Mouse (Mus musculus) lung, postnatal 10 days (tissue): Measurements from ENCODE around the gene Fam83e.

Source experiments
- DNase-seq: peaks from one replicate; pipeline ENCODE4 v3.0.0; 2021

Fam83e gene

DNA sequence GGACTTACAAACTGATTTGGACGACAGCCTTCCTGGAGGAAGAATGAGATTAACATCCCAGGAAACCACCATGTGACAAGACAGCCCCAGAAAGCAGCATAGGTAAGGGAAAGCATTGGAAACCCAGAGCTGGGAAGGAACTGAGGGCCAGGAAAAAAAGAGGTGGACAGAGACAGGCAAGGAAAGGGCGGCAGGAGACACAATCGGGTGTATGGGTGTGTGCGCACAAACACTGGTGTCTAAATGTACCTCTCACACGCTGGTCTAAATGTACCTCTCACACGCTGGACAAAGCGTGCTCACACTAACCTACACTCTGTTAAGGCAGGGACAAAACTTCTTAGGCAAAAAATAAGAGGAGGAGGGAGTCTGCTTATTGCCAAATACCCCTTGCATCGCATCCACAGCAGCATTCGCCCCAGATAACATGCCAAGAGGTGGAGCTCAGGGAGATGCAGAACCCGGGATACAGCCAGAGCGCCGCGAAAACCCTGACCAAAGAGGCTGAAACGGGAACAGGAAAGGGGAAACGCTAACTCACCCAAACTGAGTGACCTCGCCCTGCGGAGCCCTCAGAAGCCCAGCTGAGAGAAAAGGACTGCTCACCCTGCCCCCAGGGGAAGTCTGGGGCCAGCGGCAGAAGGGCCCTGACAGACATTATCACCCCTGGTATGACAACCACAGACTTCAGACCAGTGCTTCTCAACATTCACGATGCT, 5.1 kb upstream of the Fam83e start:
- peak; percentile 27 for DNase-seq

DNA sequence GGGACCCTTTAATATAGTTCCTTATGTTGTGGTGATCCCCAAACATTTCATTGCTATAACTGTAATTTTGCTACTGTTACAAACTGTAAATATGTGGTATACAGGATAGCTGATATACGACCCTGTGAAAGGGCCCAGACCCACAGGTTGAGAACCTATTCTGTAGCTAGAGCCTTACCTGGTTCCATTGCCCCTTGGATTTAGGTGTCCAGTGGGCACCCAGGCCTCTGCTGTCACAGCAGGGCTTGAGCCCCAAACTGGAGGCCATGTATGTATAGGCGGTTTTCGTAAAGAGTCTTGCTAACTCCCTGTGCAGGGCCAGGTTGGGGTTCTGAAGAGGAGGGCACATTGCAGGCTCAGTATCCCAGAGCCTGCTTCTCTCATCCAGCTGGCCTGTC, 4.6 kb upstream of the Fam83e start:
- no peak for DNase-seq

DNA sequence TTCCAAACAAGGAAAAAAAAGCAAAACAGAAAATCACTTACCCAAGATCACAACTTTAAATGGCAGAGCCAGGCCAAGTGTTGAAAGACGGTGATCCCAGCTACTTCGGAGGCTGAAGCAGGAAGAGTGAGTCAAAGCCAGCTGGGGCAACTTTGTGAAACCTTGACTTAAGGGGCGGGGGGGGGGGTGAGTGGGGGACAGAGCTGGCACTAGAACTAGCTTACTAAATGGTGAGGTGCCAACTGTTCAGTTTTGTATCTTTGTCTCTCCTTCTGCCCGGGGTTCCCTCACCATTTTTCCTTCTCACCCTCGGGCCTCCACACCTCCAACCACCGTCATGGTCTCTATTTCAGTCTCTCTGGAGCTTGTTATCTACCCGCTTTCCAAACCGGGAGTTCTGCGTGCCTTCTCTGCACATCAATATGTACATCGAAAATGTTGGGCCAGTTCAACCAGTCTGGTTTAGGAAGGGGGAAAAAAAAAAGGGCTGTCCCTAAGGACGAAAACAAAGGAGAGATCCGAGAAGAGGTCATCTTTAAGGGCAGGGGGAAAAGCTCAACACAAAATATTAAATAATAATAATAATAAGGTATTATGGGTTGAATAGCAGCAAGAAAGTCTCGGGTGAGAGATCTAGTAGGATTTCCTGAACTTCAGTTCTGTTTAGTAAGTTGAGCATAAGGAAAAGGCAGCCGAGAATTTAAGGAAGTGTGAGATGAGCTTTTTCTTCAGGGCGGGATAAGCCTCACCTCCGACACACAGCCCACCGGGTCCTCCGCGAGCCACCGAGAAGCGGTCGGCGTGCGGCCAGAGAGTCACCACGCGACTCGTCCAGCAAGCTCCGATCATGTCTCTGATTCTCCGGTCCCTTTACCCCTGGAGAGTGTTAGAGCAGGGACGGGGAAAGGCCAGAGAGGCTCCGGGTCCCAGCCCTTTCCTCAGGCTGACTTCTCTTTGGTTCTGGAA, 3.8 kb upstream of the Fam83e start:
- no peak for DNase-seq

DNA sequence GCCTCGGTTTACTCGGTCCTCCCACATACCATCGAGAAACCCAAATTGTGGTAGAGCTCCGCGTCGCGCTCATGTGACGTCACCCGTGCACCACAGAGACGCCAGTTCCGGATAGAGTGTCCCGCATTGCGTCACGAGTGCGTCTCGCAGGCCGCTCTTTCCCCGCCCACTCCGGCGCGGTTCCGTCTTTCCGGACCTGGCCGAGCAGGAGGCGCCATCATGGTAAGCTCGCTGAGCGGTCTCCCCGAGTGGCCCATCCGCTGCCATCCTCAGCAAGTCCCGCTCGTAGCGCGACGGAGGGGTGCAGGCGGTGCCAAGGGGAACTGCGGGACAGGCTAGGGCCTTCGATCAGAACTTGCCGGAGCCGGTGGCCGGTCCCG, 3.1 kb upstream of the Fam83e start, which contains the start of gene Sphk2:
Gene Sphk2, minus strand, starts transcription at position 85 of the 380 bp plus-strand sequence.
- peak; percentile 99 for DNase-seq

DNA sequence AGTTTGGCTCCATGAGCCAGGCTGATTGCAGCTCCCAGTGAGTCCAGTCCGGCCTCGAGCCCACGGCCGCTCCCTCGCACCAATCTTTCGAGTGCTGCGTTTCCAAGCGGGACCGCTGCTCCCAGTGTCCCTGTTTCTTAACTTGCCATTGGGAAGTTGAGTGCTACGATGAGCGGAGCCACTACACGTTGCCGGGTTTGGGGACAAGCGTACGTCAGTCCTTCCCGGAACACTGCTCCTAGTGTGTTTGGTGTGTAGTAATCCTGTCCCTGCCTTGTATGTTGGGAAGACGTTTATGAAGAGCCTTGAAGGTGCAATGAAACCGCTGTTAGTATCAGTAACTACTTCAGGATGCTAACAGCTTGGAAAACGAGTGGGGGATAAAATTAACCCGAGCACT, 2.7 kb upstream of the Fam83e start:
- no peak for DNase-seq

DNA sequence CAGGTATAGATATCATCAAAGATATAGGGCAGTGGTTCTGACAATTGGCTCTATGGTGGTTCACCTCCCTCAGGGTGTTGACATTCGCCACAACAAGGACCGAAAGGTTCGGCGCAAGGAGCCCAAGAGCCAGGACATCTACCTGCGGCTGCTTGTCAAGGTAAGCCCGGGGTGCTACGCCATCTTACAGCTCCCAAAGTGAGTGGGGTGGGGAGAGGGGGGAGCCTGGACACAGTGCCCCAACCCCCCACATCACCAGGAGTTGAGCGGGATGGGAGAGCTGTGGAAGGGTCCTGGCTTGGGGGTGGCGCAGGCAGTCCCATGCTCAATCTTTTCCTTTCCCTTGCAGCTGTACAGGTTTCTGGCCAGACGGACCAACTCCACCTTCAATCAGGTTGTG, 1.8 kb upstream of the Fam83e start:
- no peak for DNase-seq

DNA sequence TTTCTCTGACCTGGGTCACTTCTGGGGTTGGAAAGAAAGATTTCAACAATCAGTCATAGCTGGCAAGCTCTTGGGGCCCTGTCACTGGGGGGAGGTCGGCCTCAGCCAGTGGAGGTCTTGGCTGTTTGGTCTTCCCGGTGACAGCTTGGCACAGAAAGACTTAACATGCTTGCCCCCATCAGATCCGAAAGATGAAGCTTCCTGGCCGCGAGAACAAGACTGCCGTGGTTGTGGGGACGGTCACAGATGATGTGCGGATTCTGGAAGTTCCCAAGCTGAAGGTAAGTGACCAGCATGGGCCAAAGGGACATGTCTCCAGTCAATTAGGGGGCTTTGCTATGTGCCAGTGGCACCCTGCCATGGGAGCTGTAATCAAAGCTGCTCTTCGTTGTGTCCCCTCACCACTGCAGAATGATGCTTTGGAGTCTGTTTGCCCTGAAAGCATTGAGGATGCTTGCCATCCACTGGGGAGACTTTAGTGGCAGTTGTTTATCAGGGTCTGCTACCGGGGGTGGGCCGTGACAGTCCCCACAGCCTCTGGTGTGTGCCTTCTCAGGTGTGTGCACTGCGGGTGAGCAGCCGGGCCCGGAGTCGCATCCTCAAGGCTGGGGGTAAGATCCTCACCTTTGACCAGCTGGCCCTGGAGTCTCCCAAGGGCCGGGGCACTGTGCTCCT, 1.1 kb upstream of the Fam83e start:
- DNase-seq = no peak

DNA sequence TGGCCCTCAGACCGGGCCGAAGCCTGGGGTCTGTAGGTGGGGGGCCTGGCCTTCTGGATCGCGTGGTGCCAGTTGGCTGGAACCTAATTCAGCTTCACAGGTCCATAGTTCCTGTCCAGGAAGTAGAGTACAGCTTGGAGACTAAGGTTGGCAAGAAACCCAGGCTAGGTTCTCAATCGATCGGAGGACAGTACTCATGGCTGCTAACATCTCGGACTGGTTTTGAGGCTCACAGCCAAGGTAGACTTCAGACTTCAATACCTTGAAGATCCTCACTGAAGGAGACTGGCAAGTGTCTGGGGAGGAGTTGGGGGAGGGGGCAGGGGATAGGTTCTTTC, 191 bp downstream of the Fam83e start:
- no peak for DNase-seq

DNA sequence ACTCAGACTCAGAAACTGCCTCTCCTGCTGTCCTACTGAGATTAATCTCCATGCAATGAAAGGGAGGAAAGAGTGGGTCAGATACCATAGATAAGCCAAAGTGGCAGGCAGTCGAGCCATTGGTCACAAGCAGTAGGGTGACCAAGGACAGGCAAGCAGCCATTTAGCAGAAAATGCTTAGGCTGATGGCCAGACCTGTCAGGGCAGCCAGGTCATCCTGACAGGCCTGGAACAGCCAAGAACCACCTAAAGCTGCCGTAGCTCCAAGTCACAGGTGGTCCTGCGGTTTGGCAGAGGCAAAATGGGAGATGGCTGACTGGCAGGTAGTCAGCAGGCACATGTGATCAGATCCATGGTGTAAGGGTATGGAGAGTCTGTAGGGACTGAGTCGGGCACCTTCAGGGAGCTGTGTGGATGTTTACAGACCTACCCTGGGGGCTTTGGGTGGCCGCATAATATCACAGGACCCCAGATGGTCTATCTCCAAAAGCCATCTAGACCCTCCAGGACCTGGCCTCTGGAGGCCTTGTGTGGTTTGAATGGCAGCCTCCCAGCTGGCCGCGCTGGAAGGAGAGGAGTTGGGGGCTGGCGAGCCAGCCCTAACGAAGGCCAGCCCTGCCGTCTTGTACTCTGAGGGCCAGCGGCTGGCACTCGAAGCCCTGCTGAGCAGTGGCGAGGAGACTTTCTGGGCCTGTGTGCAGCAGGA, 783 bp downstream of the Fam83e start:
- DNase-seq = no peak

DNA sequence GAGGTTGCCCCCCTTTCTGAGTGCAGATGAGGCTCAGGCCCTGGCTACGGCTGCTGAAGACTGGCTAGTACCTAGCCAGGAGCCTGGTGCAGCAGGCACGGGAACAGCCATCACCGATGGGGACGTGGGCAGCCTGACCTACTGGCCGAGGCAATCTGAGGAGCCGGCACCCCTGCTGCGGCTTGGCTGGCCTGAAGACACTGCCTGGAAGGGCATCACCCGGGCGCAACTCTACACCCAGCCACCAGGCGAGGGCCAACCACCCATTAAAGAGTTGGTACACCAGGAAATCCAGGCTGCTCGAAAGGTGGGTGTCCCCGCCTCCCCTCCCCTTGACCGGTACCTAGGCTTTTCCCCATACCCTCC, 1.3 kb downstream of the Fam83e start:
- DNase-seq = no peak

DNA sequence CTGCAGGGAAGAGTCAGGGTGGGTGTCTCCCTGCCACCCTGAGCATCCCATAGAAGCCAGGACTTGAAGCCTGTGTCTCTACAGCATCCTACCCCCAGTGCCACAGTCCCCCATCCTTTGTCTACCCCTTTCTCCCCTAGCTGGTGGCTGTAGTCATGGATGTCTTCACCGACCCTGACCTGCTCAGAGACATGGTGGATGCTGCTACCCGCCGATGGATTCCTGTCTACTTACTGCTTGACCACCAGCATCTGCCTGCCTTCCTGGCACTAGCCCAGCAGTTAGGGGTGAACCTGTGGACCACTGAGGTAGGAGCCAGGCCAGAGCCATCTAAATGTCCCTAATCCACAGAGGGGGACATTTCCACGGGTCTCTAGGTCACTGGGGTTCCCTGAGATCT, 2.3 kb downstream of the Fam83e start:
- DNase-seq = no peak

DNA sequence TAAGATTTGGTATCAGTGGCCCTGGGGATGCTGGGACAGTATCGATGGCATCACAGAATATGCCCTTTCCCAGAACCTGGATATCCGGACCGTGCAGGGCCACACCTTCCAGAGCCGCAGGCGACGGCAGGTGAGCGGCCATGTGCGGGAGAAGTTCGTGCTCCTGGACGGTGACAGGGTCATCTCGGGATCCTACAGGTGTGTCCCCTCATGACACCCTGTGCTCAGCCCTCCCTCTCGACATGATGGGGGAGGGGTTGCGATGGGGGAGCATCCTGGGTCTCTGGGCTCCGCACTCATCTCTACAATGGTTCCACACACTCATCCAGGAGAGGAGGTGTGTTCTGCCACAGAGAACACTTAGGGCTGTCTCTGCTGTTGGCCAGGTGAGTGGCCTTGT, 2.8 kb downstream of the Fam83e start:
- DNase-seq = no peak

DNA sequence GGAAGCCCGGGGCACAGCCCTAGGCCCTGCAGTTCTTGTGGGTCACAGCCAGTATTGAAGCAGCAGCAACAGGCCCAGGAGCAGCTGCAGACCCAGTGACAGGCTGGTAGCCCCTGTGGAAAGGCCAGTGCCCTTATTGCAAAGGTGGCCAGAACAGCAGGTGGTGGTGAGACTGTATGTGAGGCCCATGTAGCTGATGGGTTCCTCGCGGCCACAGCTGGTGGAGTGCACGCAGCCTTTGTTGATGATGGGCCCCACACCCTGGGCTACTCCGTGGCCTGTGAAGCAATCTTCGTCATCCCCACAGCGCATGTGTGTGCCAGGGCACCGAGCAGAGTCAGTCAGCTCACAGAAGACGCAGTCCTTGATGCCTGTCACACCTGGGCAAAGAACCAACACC, 4.1 kb downstream of the Fam83e start:
- no peak for DNase-seq

DNA sequence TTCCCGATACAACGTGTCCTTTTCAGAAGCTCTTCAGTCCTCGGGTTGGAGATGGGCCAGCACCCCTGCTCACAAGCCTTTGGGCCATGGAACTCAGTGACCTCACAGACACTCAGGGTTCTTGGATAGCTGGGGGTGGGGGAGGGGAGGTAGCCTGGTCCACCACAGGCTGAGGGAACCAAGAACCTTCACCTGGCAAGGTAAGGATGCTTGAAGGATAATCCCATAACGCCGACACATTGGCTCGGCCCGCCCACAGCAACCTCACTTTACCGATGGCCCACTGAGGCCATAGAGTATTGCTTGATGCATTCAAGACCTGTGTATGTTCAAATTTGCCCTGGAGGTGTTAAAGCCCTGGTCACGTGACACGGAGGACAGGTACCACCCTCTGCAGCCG, 4.7 kb downstream of the Fam83e start, which contains the start of gene Spaca4:
Gene Spaca4, minus strand, starts transcription at position 101 of the 400 bp plus-strand sequence.
- DNase-seq = no peak

DNA sequence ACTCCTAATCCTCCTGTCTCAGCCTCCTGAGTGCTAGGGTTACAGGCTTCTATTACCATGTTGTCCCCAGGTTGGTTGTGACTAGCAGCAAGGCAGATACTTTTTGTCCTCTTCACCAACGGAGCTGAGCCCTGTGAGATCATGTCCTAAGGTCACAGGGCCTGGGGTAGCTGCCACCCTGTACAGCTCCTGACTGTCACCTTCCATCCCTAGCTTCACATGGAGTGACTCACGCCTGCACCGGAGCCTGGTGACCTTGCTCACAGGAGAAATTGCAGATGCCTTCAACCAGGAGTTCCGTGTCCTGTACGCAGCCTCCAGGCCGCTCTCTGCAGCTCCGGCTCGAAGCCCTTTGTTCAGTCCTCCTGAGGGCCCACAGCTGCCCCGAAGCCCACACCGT, 5.4 kb downstream of the Fam83e start:
- DNase-seq = no peak

DNA sequence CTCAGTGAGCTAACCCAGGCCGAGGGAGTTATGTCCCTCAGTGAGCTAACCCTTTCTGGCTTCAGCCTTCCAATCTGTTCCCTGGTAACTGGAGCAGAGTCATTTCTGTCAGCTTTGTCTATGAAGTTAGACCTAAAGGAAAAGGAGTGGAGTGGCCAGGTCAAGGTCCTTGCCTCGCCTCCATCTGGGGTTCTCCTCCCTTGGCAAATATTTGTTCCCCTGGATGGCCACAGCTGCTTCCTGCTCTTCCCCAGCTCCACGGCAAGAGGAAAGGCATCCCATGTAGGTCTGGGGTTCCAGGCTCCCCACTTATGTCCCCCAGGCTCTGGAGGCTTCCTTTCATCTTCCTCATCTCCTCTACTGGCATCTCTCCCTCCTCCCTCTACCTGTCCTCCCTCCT, 6.6 kb downstream of the Fam83e start:
- DNase-seq = no peak

DNA sequence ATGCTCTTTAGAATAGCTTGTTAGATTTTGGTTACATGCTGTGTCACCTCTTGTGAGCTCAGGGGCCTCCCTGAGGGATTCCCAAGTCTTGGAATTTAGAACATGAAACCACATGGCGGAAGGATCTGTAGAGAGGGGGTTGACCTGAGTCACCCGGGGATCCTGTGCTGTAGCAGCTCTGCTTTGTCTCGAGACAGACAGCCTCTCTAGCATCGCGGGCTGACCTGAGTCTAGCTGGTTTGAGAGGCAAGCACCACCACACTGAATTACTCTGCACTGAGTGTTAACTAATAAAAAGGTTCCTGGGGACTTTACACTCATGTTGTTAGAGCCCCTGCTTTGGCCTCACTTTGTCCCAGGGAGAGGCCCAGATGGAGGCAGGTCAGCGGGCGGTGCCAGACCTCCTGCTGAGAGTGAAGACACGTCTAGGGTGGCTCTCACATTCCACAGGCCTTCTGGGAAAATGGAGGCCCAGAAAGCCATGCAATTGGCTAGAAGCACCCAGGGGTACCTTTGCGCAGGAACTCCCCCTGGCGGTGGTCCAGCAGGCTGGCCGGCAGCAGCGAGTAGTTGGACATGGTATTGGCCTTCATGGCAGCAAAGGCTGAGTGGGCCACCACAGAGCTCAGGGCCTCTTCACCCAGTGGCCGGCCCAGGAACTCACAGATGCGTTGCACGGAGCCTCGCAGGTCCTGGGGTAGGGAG, 9.9 kb downstream of the Fam83e start:
- DNase-seq = peak; percentile 75

DNA sequence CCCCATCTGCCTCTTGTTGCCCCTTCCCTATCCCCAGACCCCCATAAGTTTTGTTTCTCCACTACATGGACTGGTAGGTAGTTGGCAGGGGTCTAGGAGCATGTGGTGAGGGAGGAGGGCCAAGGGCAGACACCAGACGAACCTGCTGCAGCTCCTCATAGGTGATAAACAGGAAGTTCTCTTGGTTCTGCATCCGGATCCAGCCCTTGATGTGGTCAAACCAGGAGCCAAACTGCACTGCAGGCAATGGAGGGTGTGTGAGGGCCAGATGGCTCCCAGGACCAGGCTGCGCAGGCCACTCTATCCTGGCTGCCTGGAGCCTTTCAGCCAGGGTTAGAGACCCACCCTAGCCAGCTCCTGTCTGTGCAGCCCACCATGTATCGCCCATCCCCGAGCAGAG, 12.5 kb downstream of the Fam83e start:
- DNase-seq = no peak

DNA sequence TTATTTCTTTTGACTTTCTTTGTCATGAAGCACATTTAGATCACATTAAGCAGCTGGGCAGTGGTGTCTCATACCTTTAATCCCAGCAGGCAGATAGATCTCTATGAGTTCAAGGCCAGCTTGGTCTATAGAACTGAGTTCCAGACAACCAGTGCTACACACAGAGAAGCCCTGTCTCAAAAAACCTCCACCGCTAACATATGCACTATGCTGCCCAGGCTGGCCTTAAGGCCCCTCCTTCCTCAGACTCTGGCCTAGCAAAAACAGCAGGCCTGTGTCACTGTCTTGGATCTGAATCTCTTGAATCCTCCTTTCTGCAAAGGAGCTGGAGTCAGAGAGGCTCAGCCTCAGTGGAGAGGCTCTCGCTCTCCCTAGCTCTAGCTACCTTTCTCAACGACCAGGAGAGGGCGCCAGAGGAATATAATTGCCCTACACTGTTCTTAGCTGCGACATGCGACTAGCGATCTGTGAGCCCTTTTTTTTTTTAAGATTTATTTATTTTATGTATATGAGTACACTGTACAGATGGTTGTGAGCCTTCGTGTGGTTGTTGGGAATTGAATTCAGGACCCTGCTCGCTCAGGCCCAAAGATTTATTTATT, 18.3 kb downstream of the Fam83e start:
- peak; percentile 90 for DNase-seq

DNA sequence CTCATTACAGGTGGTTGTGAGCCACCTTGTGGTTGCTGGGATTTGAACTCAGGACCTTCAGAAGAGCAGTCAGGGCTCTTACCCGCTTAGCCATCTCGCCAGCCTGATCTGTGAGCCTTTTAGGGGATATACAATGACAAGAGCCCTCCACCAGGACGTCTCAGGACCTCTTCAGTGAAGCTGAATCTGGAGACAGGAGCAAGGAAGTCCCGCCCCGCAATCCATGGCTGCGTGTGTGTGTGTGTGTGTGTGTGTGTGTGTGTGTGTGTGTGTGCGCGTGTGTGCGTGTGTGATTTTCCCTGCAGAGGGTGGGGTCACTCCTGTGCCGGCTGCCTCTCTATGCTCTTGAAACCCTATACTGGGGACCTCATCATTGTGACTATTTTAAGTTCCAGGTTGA, 18.8 kb downstream of the Fam83e start:
- DNase-seq = no peak

DNA sequence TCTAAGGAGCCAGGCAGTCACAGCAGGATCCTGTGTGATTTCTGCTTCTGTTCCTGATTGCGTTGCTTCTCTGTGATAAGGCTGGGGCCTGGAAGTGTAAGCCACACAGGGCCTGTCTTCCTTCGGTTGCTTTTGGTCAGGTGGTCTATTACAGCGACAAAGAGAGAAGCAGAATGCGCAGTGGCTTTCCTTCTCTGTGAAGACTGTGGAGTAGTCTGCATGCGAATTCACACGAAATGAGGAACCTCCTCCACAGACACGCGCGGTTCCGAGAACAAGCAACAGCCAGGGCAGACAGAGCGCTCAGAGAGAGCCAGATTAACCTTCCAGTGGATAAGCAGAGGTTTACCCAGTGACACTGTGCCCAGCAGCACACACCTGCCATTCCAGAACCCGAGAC, 20.3 kb downstream of the Fam83e start:
- no peak for DNase-seq

DNA sequence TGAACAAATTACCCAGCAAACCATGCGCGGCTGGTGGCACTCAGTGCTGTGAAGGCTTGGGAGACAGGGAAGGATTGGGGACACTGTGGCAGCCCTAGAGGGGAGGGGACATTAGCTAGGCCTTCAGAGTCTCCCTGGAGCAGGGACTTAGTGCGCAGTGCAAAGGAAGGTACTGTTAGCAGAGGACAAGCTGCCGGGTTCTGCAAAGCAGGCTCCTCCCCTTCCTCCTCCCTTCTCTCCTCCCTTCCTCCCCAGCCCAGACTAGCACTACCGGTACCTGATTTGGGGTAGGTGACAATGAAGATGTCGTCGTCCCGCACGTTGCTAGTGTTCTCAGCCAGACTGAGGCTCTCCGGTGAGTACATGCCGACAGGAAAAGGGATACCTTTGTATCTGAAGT, 20.8 kb downstream of the Fam83e start:
- no peak for DNase-seq
